Mouse (Mus musculus) kidney, adult 8-10 months (tissue): ENCODE measurements at regions not wholly inside any gene's neighbourhood (a gene's known extent, or its start where the extent isn't known, plus 50 kb on each side); places are given as distances from the start of the nearest gene placed in this dataset.

Experiments
- DNase-seq, 2 experiments: peaks; one replicate each; pipeline ENCODE4 v3.0.0; 2022

DNA sequence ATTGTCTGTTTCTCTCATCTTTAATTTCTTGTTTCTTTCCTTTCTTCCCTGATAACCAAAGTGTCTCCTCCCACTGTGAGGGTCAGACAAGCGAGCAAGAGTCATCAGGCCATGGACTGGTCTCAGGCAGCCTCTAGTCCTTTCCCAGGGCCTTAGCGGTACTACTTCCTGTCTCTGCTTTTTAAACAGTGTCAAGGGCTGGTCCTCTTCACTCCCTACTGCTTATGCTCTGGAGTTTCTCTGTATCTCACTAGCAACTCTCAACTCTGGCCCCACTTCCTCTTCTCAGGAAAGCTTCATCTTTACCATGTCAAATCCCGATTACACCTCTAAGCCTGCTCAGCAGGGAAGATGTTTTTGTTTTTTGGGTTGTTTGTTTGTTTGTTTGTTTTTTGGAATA is 124.1 kb downstream of the Pten start:
- no peak for DNase-seq

DNA sequence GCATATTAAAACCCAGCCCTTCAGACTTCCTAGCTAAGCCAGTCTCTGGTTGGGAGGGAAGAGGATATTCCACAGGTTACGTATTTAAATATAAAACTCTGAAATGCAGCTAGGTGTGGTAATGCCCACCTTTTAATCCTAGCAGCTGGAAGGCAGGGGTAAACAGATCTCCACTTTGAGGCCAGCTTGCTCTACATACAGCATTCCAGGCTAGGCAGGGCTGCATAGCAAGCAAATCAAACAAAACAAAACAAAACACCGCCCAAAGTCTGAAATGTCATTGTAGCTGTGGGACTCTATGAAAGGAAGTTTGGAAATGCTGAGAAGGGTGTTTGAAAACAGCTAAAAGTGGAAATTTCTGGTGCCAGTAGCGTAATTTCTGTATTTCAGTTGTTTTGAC is 127.0 kb downstream of the Pten start:
- no peak for DNase-seq

DNA sequence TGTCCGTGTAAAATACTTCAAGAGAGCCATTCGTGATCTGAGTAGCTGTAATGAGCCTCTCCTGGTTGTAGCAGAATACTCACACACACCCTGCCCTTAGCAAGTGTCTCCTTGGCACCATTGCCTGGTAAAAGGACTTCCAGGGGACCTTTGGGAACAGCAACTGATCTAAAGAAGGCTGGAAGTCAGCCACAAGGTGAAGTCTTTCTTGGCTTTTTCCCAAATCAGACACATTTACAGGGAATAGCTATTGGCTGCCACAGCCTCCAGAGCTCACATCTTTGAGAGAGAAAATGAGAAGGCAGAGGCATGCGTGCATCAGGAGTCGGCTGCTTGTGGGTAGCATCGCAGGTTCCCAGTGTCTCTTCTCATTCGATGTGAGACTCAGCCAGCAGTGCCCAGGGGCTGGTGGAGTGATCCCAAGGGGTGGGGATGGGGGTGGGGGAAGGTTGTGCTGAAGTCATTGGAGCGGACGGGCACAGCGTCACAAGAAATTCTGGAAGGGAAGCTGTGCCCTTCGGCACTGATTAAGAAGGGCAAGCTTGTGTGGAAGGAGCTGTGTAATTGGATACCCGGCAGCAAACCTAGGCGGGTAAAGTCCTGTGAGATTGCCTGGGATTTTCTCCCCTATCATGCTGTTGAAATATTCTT is 128.3 kb downstream of the Pten start:
- no peak for DNase-seq

DNA sequence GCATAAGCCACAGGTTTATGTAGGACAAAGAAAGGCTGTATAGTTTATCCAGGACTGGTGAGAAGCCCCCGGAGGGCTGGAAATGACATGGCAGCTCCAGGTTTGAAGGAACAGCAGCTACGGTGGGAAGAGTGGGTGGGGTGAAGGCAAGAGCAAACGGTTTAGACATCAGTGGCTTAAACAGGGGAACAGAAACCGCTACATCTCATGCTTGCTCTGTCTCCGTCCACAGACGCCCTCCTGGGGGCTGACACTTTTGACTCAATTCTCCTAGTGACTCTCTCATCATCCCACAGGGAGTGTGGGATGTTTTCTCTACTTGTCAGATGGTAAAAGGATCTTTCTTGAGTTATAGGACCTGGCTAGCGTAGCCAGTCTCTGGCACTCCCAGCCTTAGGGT is 129.9 kb downstream of the Pten start:
- no peak for DNase-seq

DNA sequence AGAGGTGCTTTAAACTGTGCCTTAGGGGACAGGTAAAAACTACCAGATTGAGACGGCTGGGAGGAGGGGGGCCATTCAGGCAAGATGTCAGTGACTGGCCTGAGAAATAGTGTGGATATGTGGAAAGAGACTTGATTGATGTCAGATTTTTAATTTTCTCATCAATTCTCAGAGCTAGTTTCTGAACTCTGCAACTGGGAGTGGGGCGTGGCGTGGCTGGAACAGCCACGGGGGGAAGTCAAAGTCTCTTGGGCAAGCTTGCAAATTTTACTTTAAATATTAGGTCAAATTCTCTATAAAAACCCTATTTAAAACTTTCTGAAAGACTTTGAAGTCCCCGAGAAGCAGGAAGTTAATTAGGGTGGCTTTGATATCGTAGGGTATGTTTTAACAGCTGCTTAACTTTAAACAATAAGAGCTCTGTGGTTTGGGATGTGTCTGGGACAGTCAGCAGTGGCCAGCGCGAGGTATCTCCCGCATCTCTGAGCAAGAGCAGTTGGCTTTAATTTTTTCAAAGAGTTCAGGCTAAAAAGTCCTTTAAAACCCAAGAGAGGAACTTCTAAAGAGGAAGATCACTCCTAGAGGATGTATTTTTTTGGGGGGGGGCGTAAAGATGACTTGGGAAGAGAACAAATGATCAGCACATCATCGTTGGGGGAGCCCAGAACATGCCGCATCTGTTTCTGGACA is 131.5 kb downstream of the Pten start:
- DNase-seq: no peak

DNA sequence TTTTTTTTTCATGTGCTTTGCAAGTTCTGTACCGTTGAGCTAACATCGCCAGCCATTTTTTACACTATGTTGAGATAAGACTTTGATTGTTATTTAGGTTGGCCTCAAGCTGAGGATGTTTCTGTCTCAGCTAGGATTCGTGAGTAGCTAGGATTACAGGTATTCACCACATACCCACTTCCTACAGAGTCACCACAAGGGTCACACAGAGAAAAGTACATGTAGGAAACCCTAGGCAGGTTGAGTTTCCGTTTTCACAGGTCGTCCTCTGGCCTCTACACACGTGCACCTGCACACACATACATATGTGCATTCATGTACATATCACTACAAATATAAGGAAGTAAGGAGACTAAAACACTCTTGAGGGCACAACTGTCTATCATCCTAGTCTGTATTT is 133.5 kb downstream of the Pten start:
- DNase-seq: no peak

DNA sequence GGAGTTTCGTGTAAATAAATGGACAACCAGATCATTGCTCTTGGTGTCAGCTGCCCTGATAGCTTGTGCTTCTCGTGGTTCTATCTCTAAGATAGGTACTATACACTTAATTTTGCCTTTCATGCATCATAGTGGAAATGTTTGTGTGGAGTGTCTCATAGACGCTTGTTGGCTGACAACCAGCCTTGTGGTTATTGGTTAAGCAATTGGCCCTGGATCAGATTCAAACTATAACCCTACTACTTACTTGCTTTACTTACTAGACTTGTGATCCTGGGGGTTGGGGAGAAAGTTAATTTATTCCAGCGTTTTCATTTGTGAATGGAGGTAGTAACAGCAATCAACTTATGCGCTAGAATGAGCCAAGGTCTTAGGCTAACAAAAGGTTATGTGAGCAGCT is 135.2 kb downstream of the Pten start:
- DNase-seq: no peak

DNA sequence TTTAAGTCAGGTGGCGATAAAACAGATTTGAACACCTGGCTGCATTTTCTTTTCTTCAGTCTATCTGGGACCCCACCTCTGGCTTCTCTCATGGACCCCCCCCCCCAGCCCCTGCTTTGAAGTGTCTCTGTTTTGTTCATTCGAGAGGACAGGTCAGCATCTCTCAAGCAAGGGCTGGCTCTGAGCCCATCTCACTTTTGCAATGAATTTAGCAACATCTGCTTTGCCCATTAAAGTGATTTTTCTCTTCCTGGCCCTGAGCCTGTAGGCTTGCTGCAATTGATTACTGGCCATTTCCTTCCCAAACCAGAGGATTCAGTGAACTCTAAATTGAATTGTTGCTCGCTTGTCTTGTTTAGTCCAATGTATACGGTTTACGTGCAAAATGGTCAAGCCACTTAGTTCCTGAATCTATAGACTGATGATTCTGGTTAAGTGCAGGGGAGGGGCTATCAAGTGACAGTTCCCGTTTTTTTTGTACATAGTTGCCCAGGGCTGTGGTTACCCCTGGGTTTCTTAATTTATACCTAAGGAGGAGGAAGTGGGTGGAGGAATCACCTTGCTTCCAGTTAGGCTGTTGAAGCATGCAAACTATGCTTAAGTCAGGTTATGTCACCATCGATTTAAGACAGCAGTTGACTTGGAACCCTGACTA is 146.3 kb downstream of the Pten start:
- DNase-seq: no peak

DNA sequence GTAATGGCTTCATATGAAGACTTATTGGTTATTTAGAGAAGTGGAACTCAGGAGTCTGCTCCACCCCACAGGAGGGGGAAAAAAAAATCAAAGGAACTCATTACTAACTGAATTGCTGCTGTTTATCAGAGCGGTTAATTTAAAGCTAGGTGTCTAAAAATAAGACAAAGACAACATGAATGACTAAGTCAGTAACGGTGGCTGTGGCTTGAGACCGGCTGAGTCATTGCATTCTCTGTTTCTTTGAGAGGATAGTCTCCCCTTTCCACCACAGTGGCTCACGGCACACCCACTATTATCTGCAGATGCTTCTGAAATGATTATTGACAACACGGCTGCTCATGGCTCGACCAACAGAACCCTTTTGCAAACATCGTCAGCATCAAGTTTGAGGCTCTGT is 147.2 kb downstream of the Pten start:
- DNase-seq: no peak

DNA sequence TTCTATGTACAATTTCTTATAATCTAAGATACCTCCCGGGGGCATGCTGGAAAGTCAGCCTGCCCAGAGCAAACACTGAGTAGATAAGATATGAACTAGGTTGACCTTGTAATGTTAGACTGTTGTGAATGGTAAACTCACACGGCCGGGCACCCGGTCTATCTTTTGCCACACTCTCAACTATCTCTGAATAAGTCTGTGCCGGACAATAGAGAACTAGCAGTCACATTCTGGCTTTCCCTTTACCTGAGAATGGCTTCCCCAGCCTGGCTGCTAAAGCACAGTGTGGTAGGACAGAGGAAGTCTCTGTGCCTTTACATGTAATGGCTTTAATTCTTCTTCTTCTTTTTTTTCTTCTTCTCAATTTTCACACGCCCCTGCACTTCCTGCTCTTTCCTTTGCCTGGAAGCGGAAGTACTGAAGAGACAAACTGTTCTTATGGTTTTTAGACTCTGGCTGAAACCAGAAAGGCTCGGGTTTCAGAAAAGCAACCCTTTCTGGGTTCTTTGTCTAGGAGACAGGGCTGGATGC is 148.7 kb downstream of the Pten start:
- DNase-seq: no peak

DNA sequence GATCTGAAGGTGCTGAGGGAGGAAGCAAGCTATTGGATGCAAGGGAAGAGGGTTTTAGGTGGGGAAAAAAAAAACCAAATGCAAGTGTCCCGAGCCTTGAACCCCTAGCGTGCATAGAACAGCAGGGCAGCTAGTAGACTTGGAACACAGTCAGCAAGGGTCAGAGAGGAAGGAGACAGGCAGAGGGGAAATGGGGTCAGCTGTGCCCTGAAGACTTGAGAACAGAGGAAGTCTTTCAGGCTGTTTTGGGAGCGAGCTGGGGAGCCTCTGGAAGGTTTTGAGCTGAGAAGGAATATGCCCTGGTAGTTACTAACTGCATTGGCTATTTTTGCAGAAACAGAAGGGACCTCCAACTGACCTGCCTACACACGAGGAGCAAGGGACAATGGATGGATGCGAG is 149.5 kb downstream of the Pten start:
- no peak for DNase-seq

DNA sequence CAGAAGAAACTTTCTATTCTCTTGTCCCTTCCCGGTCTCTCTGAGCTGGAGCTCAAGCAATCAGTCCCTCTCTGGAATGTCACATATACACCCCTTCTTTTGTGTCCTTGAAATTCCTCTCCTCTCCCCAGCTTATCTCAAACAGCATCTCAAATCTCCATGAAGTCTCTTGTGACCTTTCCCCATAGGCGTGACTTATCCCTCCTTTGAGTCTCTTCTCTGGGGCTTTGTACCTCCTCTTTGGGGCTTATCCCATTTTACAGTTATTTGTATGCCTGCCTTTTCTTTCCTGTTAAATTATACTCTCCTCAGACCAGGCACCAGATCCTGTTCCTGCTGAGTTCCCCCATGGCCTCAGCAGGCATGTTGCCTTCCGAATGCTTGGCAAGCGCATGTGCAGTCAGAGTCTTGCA is 152.8 kb downstream of the Pten start:
- DNase-seq: no peak

DNA sequence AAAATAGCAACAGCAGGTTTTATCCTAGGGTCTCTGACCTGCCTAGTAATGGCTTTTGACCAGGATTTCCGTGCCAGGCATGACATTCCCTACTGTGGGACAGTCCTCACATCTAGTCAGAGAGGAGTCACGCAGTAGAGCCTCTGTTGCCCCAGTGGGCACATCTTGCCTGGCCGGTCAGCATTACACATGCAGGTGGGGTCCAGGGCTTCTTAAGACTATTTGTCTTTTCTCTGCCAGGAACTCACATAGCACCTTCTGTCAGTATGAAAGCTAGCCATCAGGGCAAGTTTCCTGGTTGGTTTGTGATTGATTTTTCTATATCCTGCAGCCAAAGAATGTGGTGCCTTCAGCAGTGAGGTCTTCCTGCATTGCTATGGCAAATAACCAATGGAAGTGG is 155.0 kb downstream of the Pten start:
- no peak for DNase-seq

DNA sequence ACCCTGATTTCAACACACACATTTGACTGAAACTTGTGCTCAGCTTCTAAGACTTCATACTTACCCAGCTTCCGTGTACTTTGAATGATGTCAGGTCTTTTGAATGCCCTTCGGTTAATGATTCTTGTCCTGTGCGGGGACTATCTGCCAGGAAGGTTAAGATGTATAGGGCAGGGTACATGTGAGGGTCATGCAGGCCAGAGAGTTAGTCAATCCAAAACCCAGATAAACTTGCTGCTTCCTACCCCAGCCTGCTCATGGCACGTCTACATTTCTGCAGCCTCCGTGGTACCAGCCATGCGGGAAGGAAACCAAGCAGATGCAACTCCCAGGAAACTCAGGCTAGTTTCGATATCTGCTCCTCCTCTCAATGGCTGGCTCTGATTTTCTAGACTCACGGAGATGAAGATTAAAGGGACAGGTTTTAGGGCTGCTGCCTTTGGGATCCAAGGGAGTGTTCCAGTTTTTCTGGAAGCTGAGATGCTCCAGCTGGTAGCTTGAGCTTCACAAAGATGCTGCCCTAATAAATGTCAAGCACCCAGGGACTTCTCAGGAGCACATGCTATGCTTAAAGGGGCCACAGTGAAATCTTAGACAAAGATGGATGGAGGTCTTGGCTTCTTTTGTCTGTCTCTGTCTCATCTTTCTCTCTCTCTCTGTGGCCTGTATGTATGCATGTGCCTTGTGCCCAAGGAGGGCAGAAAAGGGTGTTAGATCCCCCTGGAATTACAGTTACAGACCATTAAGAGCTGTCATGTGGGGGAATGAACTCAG is 159.4 kb downstream of the Pten start:
- DNase-seq: no peak

DNA sequence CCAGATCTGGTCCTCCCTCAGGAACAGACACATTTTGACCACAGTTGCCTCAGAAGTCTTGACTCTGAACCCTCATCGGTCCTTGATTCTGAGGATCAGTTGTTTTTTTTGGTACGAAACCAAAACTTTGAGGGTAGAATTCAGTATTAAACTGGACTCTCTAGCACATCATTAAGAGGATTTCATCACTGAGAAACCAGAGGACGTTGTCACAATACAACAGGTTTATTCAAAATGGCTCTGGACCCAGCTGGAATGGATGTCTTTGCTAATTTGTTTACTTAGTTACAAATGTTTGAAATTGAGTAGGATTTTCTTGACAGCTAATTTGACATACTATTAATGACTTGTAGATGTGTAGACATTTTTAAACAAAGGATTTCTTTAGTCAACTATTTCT is 163.7 kb downstream of the Pten start:
- no peak for DNase-seq

DNA sequence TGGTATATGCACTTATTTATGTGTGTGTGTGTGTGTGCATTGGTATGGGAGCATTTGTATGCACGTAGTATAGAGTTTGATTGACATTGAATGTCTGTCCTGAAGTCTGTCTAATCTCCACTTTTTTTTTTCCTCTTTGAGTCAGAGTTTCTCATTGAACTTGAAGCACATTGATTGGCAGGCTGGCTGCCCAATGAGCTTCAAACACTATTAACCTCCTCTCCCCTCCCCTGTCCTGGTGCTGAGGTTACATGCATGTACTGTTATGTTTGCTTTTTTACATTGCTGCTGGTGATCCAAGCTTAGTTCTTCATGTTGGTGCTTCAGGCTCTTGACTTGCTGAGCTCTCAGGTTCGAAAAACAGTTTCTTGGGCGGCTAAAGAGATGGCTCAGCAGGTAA is 166.6 kb downstream of the Pten start:
- DNase-seq: no peak

DNA sequence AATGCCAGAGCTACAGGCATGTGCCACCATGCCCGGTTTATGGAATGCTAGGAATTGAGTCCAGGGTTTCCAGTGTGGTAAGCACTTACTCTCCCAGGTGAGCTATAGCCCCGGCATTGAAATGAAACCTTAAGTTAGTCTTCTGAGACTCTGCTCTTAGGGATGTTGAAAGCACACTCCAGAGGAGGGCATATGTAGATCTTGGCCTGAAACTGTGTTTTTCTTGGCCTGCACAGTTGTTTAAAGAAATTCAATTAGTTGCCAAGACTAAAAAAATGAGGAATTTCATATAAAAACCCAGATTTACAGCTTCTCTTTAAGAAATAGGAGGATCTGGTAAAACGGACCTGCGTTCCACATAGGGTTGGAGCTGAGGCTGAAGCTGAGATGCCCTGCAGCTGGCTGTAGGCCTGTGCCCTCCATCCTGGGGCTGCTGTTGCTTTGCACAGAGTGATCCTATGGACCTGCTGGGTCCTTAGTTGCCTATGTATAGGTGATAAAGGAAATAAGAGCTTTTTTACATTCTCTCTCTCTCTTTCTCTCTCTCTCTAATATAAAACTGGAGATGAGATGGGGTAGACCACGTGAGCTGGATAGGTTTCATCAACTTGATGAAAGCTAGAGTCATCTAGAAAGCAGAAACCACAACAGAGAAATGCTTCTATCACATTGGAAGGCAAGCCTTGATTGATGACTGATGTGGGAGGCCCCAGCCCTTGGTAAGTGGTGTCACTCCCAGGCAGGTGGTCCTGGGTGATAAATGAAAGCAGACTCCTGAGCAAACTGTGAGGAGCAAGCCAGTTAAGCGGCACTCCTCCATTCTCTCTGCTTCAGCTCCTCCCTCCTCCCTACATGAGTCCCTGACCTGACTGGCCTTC is 168.6 kb downstream of the Pten start:
- DNase-seq: no peak

DNA sequence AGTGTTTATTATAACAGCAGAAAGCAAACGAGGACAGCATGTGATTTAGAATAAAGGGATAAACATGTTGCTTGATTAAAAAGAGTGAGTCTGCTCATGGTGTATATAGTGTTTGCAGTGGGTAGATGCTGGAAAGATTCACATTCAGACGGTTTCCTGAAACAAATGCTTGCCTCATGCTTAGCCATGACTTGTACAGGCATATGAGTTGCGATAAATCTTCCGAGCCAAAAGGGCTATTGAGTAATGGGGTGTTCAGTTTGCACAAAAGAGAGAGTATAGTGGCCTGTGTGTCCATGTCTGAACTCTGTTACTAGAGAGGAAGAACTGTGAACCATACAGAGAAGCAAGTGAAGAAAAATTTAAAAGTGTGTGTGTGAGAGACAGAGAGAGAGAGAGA is 169.3 kb downstream of the Pten start:
- no peak for DNase-seq

DNA sequence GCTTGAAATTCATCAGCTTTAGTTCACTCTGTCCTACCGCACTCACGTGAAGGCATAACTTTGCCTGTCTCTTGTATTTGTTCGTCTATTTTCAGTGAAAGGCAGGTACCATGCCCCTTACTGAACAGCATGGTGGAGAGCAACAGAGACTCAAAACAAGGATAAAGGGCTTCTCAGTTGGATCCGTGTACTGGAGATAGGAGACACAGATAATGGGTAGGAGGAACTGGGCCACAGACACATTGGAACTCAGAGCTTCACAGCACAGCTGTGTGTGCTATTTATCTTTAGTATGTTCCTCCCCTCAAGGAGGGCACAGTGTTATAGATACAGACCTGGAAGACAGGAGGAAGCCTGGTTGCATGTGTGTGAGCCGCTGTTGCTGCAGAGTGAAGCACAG is 176.4 kb downstream of the Pten start:
- DNase-seq: no peak

DNA sequence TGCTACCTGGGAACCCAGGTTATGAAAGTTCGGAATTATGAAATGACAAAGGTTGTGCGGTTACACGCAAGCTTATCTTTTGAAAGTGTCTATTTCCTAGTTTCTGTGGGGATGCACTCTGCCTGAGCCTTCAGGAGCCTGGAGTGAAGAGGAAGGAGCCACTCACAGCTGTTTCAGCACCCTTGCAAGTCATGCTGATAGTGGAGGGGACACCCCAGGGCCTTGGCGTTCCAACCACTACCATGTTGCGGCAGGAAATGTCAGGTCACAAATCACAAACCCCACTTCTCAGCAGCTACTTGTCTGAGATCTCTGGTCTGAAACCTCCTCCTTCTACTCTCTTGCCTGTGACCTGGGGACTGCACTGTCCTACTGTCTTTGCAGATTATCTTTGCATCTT is 178.3 kb downstream of the Pten start:
- DNase-seq: no peak

DNA sequence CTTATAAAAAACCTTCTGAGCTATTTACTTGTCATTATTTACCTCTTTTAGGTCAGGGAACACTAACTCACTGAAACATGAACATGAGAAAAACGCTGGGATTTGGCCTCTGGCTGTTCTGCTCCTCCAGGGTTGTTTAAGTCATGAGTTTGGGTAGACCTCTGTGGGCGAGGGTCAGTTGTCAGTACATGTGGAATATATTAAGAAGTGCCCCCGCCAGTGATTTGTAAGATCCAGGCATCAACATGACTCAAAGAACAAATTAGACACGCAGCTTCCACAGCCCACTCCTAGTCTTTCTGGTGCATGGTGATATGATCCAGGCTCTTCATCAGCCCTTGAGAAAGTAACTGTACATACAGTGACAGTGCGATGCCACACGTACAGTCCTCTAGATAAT is 180.3 kb downstream of the Pten start:
- no peak for DNase-seq

DNA sequence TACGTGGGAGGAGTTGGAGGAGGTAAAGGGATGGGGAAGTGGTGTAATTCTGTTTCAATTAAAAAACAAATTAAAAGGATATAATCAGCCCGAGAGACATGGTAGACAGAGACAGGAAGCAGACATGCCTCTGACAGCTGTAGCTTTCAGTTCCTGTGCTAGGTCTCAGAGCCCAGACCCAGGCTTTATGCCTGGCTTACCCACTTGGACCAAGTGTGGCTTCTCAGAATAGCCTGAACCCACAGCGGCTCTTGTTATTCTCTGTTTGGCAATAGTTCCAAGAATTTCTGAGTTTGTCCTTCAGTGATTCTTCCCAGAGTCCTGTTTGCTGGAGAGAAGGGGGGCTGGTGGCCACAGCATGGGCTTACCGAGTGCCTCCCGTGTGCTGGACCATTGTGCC is 182.4 kb downstream of the Pten start:
- DNase-seq: no peak

DNA sequence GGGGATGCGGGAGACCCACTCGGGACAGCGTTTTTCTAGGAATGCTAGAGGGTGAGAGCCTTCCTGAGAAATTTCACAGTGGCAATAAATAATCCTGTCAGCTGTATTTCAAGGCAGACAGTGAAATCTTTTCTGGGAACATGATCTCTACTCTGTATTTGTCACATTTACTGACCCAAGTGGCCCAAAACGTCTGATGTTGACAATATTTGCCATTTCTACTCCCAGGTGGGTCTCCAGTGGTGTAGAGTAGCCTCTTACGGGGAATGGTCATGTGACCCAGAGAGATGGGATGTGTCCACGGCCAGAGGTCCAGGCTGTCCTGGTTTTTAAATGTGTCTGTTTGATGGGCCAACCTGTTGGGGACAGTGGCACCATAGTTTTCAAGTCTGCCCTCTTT is 183.5 kb downstream of the Pten start:
- no peak for DNase-seq
